Comparison of ENCODE assay signal across 11 mouse cellular contexts in genomic region chr7:69655583-69655982, GRCm38 (mm10).
A peak's percentile ranks its signal among the peaks of the same experiment; 100 is the strongest.
DNase-seq lines count a peak whose midpoint lies in the region; ATAC-seq lines count a peak whose summit lies in the region.
"Had no signal": no experiment of that assay in that cellular context is flagged by ENCODE, and none has a peak within 500 bp of the region (broad histone marks: within the 10 kb centered on the region; RNA-seq: fewer than 3 reads in every experiment).

No protein-coding gene starts in this region.

- H3K27me3 ChIP-seq in forebrain, embryonic 14.5 days (replicated peaks; ENCODE audit: control insufficient read depth, insufficient read depth, low read length): no peaks in the 10 kb centered on the region
- H3K27me3 ChIP-seq in forebrain, embryonic 10.5 days (ENCODE audit: poor library complexity, severe bottlenecking): peaks cover 3% of the 10 kb centered on the region; the same call in 1 of the 2 replicates
- H3K27me3 ChIP-seq in kidney, embryonic 15.5 days: no peaks in the 10 kb centered on the region
- no peaks in the 10 kb centered on the region for H3K27me3 ChIP-seq in stomach, embryonic 15.5 days (replicated peaks)
- H3K27me3 ChIP-seq: liver, embryonic 13.5 days had no signal

- no peak for ATAC-seq in forebrain, embryonic 14.5 days
- no peak for ATAC-seq in kidney, embryonic 15.5 days (replicated peaks; ENCODE audit: low FRiP score)
- ATAC-seq in stomach, embryonic 15.5 days (ENCODE audit: insufficient read depth, low FRiP score, low read depth): peak; percentile 56; the same call in 1 of the 2 replicates

- H3K9ac ChIP-seq in forebrain, embryonic 14.5 days (ENCODE audit: low read length): no peak overlapping the region
- no peak overlapping the region for H3K9ac ChIP-seq in kidney, embryonic 15.5 days
- H3K9ac ChIP-seq in stomach, embryonic 15.5 days: no peak overlapping the region
- H3K9ac ChIP-seq: liver, embryonic 13.5 days had no signal

- H3K4me3 ChIP-seq in forebrain, embryonic 14.5 days (ENCODE audit: low read depth, low read length): no peak overlapping the region
- no peak overlapping the region for H3K4me3 ChIP-seq in forebrain, embryonic 10.5 days
- no peak overlapping the region for H3K4me3 ChIP-seq in kidney, embryonic 15.5 days (replicated peaks)
- no peak overlapping the region for H3K4me3 ChIP-seq in stomach, embryonic 15.5 days (replicated peaks)
- H3K4me3 ChIP-seq: liver, embryonic 13.5 days had no signal

- peak; percentile 27 for DNase-seq in forebrain, embryonic 14.5 days (ENCODE audit: low spot score)
- DNase-seq in forebrain, embryonic 10.5 days (ENCODE audit: extremely low spot score, low spot score): no peak
- no peak for DNase-seq in kidney, postnatal 25 days
- peak; percentile 2 for DNase-seq in ovary, postnatal 14 days (ENCODE audit: low spot score)
- DNase-seq in ovary, postnatal 36 days (ENCODE audit: low spot score): no peak
- DNase-seq in spleen, postnatal 36 days (ENCODE audit: low spot score in 2 of 2): no peak
- DNase-seq: adrenal gland, postnatal 14 days; liver, embryonic 13.5 days had no signal

- no peak overlapping the region for H3K27ac ChIP-seq in forebrain, embryonic 14.5 days (ENCODE audit: low read depth, low read length)
- no peak overlapping the region for H3K27ac ChIP-seq in forebrain, embryonic 10.5 days
- H3K27ac ChIP-seq in kidney, embryonic 15.5 days: 0 out of 2 replicates have a peak overlapping the region, but pooled peaks have one; percentile 7
- H3K27ac ChIP-seq in stomach, embryonic 15.5 days: no peak overlapping the region
- H3K27ac ChIP-seq: liver, embryonic 13.5 days had no signal

- no peaks in the 10 kb centered on the region for H3K36me3 ChIP-seq in forebrain, embryonic 14.5 days (ENCODE audit: control insufficient read depth, insufficient read depth, low read length)
- no peaks in the 10 kb centered on the region for H3K36me3 ChIP-seq in forebrain, embryonic 10.5 days (replicated peaks)
- H3K36me3 ChIP-seq in kidney, embryonic 15.5 days: no peaks in the 10 kb centered on the region
- H3K36me3 ChIP-seq in stomach, embryonic 15.5 days: no peaks in the 10 kb centered on the region
- H3K36me3 ChIP-seq: liver, embryonic 13.5 days had no signal

- no peaks in the 10 kb centered on the region for H3K4me1 ChIP-seq in forebrain, embryonic 14.5 days (ENCODE audit: control insufficient read depth, insufficient read depth, low read length)
- H3K4me1 ChIP-seq in forebrain, embryonic 10.5 days: peaks cover 8% of the 10 kb centered on the region; the same call in 1 of the 2 replicates
- 0 out of 2 replicates have a peak, but pooled peaks cover 3% of the 10 kb centered on the region for H3K4me1 ChIP-seq in kidney, embryonic 15.5 days
- H3K4me1 ChIP-seq in stomach, embryonic 15.5 days: 0 out of 2 replicates have a peak, but pooled peaks cover 4% of the 10 kb centered on the region
- H3K4me1 ChIP-seq: liver, embryonic 13.5 days had no signal

- no peak overlapping the region for H3K4me2 ChIP-seq in forebrain, embryonic 14.5 days (ENCODE audit: low read length)
- 0 out of 2 replicates have a peak overlapping the region, but pooled peaks have one; percentile 0 for H3K4me2 ChIP-seq in kidney, embryonic 15.5 days
- H3K4me2 ChIP-seq in stomach, embryonic 15.5 days: peak overlapping the region; percentile 19; the same call in 1 of the 2 replicates
- H3K4me2 ChIP-seq: liver, embryonic 13.5 days; midbrain, embryonic 11.5 days had no signal

- 9% methylated on average over 9 of the region's 9 CpGs for WGBS in forebrain, embryonic 14.5 days
- WGBS in forebrain, embryonic 10.5 days: 13% methylated on average over 9 of the region's 9 CpGs
- WGBS in kidney, embryonic 15.5 days: 8% methylated on average over 9 of the region's 9 CpGs
- WGBS in stomach, embryonic 15.5 days: 5% methylated on average over 9 of the region's 9 CpGs

- no peaks in the 10 kb centered on the region for H3K9me3 ChIP-seq in forebrain, embryonic 14.5 days (replicated peaks; ENCODE audit: control insufficient read depth, low read length)
- H3K9me3 ChIP-seq in forebrain, embryonic 10.5 days: no peaks in the 10 kb centered on the region
- no peaks in the 10 kb centered on the region for H3K9me3 ChIP-seq in kidney, embryonic 15.5 days (replicated peaks)
- no peaks in the 10 kb centered on the region for H3K9me3 ChIP-seq in stomach, embryonic 15.5 days
- H3K9me3 ChIP-seq: liver, embryonic 13.5 days had no signal

Comparison
In these comparisons a context has a peak if more than half of its experiments do, and no peak if none do; other contexts are left out.
1. DNase-seq: peak in forebrain, embryonic 14.5 days (single experiment) and ovary, postnatal 14 days (single experiment); none in forebrain, embryonic 10.5 days (single experiment), kidney, postnatal 25 days (0 of 2), ovary, postnatal 36 days (single experiment) and spleen, postnatal 36 days (0 of 2).